Mouse (Mus musculus): ENCODE measurements around the gene Cd81. TPM values are rescaled to one million over a fixed set of nuclear protein-coding genes. Genes with fewer than 3 reads are reported as not detected.

Gene Cd81
- polyA plus RNA-seq, 1 experiment from 2014 or later: 493 TPM

DNA sequence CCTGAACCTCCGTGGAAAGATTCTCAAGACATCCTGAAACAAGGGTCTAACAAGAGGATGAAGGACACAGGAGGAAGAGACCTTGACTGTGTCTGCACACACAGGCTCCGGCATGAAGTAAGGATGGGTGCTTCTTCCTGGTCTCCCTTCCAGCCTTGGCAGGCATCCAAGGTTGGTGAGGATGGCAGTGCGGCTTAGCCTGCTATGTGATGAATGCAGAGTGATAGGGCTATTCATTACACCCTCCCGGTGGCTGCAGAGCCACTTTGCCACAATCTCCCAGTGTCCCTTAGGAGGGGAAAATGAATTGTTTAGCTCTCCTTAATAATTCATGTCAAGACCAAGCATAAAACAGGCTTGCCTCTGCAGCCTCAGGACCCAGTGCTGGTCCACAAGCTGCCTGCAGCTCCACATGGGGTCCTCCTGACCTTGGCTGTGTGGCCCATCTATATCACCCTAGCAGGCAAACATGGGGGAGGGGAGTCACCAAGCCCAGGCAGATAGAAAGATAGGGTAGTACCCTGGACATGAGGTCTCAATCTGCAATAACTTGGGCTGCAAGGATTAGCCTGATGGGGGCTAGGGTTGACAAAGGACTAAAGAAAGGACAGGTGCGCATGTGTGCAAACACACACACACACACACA lies 40.2 kb upstream of the Cd81 start:
- Histone ChIP-seq H3K27ac (replicated peaks) (peak overlapping the region; percentile 48; the same call in 1 of the 2 replicates), H3K9me3 (replicated peaks) (no peaks in the 10 kb centered on the region), H3K9ac (replicated peaks) (no peak overlapping the region), H3K27me3 (replicated peaks) (no peaks in the 10 kb centered on the region), H3K4me3 (replicated peaks) (no peak overlapping the region), H3K36me3 (no peaks in the 10 kb centered on the region), H3K4me2 (no peak overlapping the region), H3K4me1 (peaks cover 64% of the 10 kb centered on the region)
- WGBS: 45% methylated on average over 5 of the region's 5 CpGs
- no peak for ATAC-seq (ENCODE audit: low FRiP score)

DNA sequence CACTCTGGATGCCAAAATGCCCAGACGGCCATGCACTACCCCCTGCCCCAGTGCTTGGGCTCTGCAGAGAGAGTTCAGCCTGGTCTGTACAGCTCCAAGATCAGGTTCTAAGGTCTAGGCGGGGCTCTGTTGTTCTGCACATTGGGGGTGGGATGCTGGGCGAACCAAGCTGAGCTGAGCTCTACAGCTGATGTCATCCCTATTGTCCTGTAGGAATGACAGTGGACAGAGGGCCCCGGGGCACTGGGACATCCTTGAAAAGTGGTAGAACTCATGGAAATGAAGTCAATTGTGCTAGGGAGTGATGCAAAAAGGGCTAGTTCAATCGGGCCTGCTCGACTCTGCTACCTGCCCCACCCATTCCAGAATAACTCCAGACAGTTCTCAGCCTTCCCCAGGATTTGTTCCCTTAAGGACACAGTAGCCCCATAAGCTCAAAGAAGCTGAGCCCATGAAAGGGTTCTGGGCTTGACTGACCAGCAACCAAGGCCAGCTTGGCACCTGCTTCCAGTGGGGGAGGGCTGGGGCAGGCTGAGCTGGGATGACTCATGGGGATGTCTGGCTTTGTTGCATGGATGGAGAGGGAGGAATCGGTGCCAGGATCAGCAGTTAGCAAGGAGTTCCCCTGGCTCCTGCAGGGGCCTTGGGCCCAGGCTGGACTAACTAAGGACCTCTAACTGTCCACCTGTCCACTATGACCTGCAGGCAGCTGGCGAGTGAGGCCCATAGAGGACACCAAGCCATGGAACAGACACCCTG lies 38.9 kb upstream of the Cd81 start:
- H3K27me3 ChIP-seq (replicated peaks): no peaks in the 10 kb centered on the region
- H3K36me3 ChIP-seq: no peaks in the 10 kb centered on the region
- H3K27ac ChIP-seq (replicated peaks): peak overlapping the region; percentile 42
- no peaks in the 10 kb centered on the region for H3K9me3 ChIP-seq (replicated peaks)
- no peak for ATAC-seq (ENCODE audit: low FRiP score)
- H3K9ac ChIP-seq (replicated peaks): no peak overlapping the region
- H3K4me3 ChIP-seq (replicated peaks): no peak overlapping the region
- 67% methylated on average over 8 of the region's 8 CpGs for WGBS
- peaks cover 53% of the 10 kb centered on the region for H3K4me1 ChIP-seq
- H3K4me2 ChIP-seq: no peak overlapping the region

GRCm38 (mm10) chr7:143014862-143015659 lies 37.5 kb upstream of the Cd81 start:
- no peak overlapping the region for H3K4me3 ChIP-seq (replicated peaks)
- H3K36me3 ChIP-seq: no peaks in the 10 kb centered on the region
- no peak overlapping the region for H3K9ac ChIP-seq (replicated peaks)
- no peaks in the 10 kb centered on the region for H3K9me3 ChIP-seq (replicated peaks)
- WGBS: 80% methylated on average over 7 of the region's 7 CpGs
- ATAC-seq (ENCODE audit: low FRiP score): no peak
- H3K27me3 ChIP-seq (replicated peaks): no peaks in the 10 kb centered on the region
- no peak overlapping the region for H3K4me2 ChIP-seq
- H3K4me1 ChIP-seq: peaks cover 39% of the 10 kb centered on the region
- peak overlapping the region; percentile 68; the same call in 1 of the 2 replicates for H3K27ac ChIP-seq (replicated peaks)

GRCm38 (mm10) chr7:143015755-143016423 lies 36.6 kb upstream of the Cd81 start:
- no peaks in the 10 kb centered on the region for H3K27me3 ChIP-seq (replicated peaks)
- ATAC-seq (ENCODE audit: low FRiP score): peak; percentile 67
- no peak overlapping the region for H3K9ac ChIP-seq (replicated peaks)
- no peaks in the 10 kb centered on the region for H3K9me3 ChIP-seq (replicated peaks)
- peak overlapping the region; percentile 68 for H3K27ac ChIP-seq (replicated peaks)
- H3K36me3 ChIP-seq: no peaks in the 10 kb centered on the region
- H3K4me3 ChIP-seq (replicated peaks): no peak overlapping the region
- H3K4me1 ChIP-seq: peaks cover 37% of the 10 kb centered on the region
- 10% methylated on average over 1 of the region's 1 CpGs for WGBS
- H3K4me2 ChIP-seq: no peak overlapping the region

DNA sequence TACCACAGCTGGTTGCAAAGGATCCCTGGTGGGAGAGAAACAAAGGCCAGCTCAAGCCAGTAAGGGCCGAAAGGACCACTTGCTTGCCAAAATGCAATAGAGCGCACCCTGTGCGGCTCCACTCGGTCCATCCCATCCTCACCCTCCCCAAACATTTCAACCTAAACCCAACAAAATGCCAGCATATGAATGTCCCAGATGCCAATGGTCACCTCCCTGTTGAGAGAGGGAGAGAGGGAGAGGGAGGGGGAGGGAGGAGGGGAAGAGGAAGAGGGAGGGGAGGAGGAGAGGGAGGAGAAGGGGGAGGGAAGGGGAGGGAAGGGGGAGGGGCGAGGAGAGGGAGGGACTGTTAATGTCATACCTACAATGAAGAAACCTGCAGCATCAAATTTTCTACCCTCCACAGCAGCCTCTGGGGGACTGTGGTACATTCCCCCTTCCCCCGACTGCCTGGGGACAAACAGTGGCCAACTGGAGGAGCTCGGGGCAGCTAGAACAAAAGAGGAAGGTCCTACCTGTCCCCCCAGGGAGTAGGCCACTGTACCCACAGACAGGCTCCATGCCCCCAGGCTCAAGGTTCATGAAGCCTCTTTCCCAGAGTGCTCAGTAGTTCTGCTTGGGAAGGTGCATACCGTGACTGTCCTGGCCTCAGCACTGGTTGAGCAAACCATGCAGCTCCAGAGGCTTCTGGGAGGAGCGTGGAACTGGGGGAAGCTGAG lies 36.0 kb upstream of the Cd81 start:
- ATAC-seq (ENCODE audit: low FRiP score): peak; percentile 28; the same call in 1 of the 2 replicates
- Histone ChIP-seq H3K9me3 (replicated peaks) (no peaks in the 10 kb centered on the region), H3K27me3 (replicated peaks) (no peaks in the 10 kb centered on the region), H3K4me1 (peaks cover 34% of the 10 kb centered on the region), H3K4me2 (no peak overlapping the region), H3K27ac (replicated peaks) (peak overlapping the region; percentile 68), H3K9ac (replicated peaks) (no peak overlapping the region), H3K36me3 (no peaks in the 10 kb centered on the region), H3K4me3 (replicated peaks) (no peak overlapping the region)
- WGBS: 48% methylated on average over 9 of the region's 9 CpGs

GRCm38 (mm10) chr7:143017181-143017580 lies 35.4 kb upstream of the Cd81 start:
- WGBS: 84% methylated on average over 4 of the region's 4 CpGs
- Histone ChIP-seq H3K4me2 (no peak overlapping the region), H3K9me3 (replicated peaks) (no peaks in the 10 kb centered on the region), H3K27me3 (replicated peaks) (no peaks in the 10 kb centered on the region), H3K4me3 (replicated peaks) (no peak overlapping the region), H3K4me1 (peaks cover 30% of the 10 kb centered on the region), H3K9ac (replicated peaks) (no peak overlapping the region), H3K27ac (replicated peaks) (no peak overlapping the region), H3K36me3 (no peaks in the 10 kb centered on the region)
- ATAC-seq (ENCODE audit: low FRiP score): no peak

DNA sequence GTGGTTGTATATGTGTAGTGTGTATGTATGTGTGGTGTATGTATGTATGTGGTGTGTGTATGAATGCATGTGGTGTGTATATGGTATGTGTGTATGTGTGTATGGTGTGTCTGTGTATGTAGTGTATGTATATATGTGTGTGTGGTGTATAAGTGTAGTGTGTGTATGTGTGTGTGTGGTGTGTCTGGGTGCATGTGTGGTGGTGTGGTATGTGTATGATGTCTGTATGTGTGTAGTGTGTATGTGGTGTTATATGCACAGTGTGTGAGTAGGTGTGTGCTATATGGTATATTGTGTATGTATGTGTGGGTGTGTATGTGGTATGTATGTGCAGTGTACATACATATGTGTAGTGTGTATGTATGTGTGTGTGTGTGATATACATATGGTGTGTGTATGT lies 32.5 kb upstream of the Cd81 start:
- H3K4me1 ChIP-seq: peaks cover 16% of the 10 kb centered on the region
- H3K9me3 ChIP-seq (replicated peaks): no peaks in the 10 kb centered on the region
- peaks cover 4% of the 10 kb centered on the region for H3K36me3 ChIP-seq
- H3K4me2 ChIP-seq: no peak overlapping the region
- no peak overlapping the region for H3K4me3 ChIP-seq (replicated peaks)
- no peak overlapping the region for H3K27ac ChIP-seq (replicated peaks)
- no peak overlapping the region for H3K9ac ChIP-seq (replicated peaks)
- no peak for ATAC-seq (ENCODE audit: low FRiP score)
- H3K27me3 ChIP-seq (replicated peaks): no peaks in the 10 kb centered on the region

- peaks cover 11% of the 10 kb centered on the region for H3K4me1 ChIP-seq
- H3K36me3 ChIP-seq: peaks cover 11% of the 10 kb centered on the region
- no peak overlapping the region for H3K27ac ChIP-seq (replicated peaks)
- 84% methylated on average over 3 of the region's 3 CpGs for WGBS
- H3K9ac ChIP-seq (replicated peaks): no peak overlapping the region
- H3K4me3 ChIP-seq (replicated peaks): no peak overlapping the region
- H3K9me3 ChIP-seq (replicated peaks): no peaks in the 10 kb centered on the region
- ATAC-seq (ENCODE audit: low FRiP score): no peak
- H3K27me3 ChIP-seq (replicated peaks): no peaks in the 10 kb centered on the region
- H3K4me2 ChIP-seq: no peak overlapping the region
These were observed 31.8 kb upstream of the Cd81 start for GRCm38 (mm10) chr7:143020764-143021163.

- Histone ChIP-seq H3K4me1 (peaks cover 4% of the 10 kb centered on the region; the same call in 1 of the 2 replicates), H3K4me3 (replicated peaks) (no peak overlapping the region), H3K4me2 (no peak overlapping the region), H3K27me3 (replicated peaks) (no peaks in the 10 kb centered on the region), H3K9me3 (replicated peaks) (no peaks in the 10 kb centered on the region), H3K9ac (replicated peaks) (no peak overlapping the region), H3K36me3 (peaks cover 13% of the 10 kb centered on the region), H3K27ac (replicated peaks) (no peak overlapping the region)
- ATAC-seq (ENCODE audit: low FRiP score): no peak
- 72% methylated on average over 5 of the region's 5 CpGs for WGBS
These were observed 31.0 kb upstream of the Cd81 start for GRCm38 (mm10) chr7:143021356-143022164.

DNA sequence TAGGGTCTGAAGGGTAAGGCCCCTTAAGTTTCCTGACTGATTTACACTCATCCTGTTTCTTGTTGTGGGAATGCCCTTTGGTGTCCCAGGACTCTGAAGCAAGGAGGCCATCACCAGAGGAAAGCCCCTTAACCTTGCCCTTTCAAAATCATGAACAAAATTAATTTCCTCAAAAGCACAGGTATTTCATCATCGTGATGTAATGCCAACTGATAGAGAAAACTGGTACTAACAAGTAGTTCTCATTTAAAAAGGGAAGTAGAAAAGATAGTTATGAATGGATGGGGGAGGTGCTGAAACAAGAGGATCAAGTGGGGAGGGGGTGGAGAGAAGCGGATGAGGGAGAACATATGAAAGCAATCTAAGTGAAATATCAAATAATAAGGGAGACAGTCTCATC lies 29.0 kb upstream of the Cd81 start:
- Histone ChIP-seq H3K36me3 (peaks cover 18% of the 10 kb centered on the region), H3K9ac (replicated peaks) (no peak overlapping the region), H3K4me1 (no peaks in the 10 kb centered on the region; the same call in 1 of the 2 replicates), H3K9me3 (replicated peaks) (no peaks in the 10 kb centered on the region), H3K4me3 (replicated peaks) (no peak overlapping the region), H3K27me3 (replicated peaks) (no peaks in the 10 kb centered on the region), H3K4me2 (no peak overlapping the region), H3K27ac (replicated peaks) (no peak overlapping the region)
- no peak for ATAC-seq (ENCODE audit: low FRiP score)
- WGBS: 93% methylated on average over 2 of the region's 2 CpGs

Measured in neural tube, embryonic 15.5 days (tissue).